Comparison of ENCODE assay signal across 8 mouse cellular contexts in genomic region chr5:73491837-73492720, GRCm38 (mm10). TPM values are rescaled to one million over a fixed set of nuclear protein-coding genes. Genes with fewer than 3 reads are reported as not detected.
A peak's percentile ranks its signal among the peaks of the same experiment; 100 is the strongest.
DNase-seq lines count a peak whose midpoint lies in the region; ATAC-seq and TF ChIP-seq lines count a peak whose summit lies in the region.

No protein-coding gene starts in this region.

- intact Hi-C loops in heart, postnatal 10 days (cut with DNase I) = loop anchor here (5.0 kb wide), 1 partner anchor 145 kb away; no protein-coding TSS in a partner anchor

- no peak for TF ChIP-seq CTCF in liver, postnatal 0 days (IDR thresholded peaks at IDR 0.05; ENCODE audit: low read depth)

- no peaks in the 10 kb centered on the region for H3K27me3 ChIP-seq in forebrain, embryonic 12.5 days
- H3K27me3 ChIP-seq in liver, postnatal 0 days (ENCODE audit: insufficient read depth, low read length) = no peaks in the 10 kb centered on the region
- no peaks in the 10 kb centered on the region for H3K27me3 ChIP-seq in neural tube, embryonic 14.5 days (ENCODE audit: control insufficient read depth, insufficient read depth, low read length)

- peak overlapping the region; percentile 93 for H3K4me2 ChIP-seq in forebrain, embryonic 12.5 days
- H3K4me2 ChIP-seq in liver, postnatal 0 days (ENCODE audit: low read depth, low read length) = peak overlapping the region; percentile 99
- peak overlapping the region; percentile 71 for H3K4me2 ChIP-seq in neural tube, embryonic 14.5 days (ENCODE audit: low read depth, low read length)

- no peaks in the 10 kb centered on the region for H3K9me3 ChIP-seq in forebrain, embryonic 12.5 days
- no peaks in the 10 kb centered on the region for H3K9me3 ChIP-seq in liver, postnatal 0 days (ENCODE audit: low read length)
- no peaks in the 10 kb centered on the region for H3K9me3 ChIP-seq in neural tube, embryonic 14.5 days (ENCODE audit: control insufficient read depth, low read length)

- H3K27ac ChIP-seq in brown adipose tissue, adult 24 weeks (replicated peaks; ENCODE audit: low read depth, low read length) = no peak overlapping the region; the same call in 1 of the 2 replicates
- peak overlapping the region; percentile 96 for H3K27ac ChIP-seq in forebrain, embryonic 12.5 days
- peak overlapping the region; percentile 52 for H3K27ac ChIP-seq in liver, postnatal 0 days (ENCODE audit: low read depth)
- H3K27ac ChIP-seq in neural tube, embryonic 14.5 days (ENCODE audit: low read depth, low read length) = peak overlapping the region; percentile 95

- peak; percentile 72 for ATAC-seq in CD4-positive, CD25-positive, alpha-beta regulatory T cell, adult 4 months
- peak; percentile 75 for ATAC-seq in forebrain, embryonic 12.5 days (ENCODE audit: low FRiP score)
- peak; percentile 46 for ATAC-seq in liver, postnatal 0 days
- ATAC-seq in neural tube, embryonic 14.5 days (ENCODE audit: low read depth) = peak; percentile 73

- H3K36me3 ChIP-seq in forebrain, embryonic 12.5 days (replicated peaks) = no peaks in the 10 kb centered on the region
- no peaks in the 10 kb centered on the region for H3K36me3 ChIP-seq in liver, postnatal 0 days (replicated peaks; ENCODE audit: insufficient read depth, low read length)
- no peaks in the 10 kb centered on the region for H3K36me3 ChIP-seq in neural tube, embryonic 14.5 days (ENCODE audit: control insufficient read depth, insufficient read depth, low read length)

- TF ChIP-seq EP300 in liver, postnatal 0 days (IDR thresholded peaks at IDR 0.05; ENCODE audit: low read depth) = no peak

- DNase-seq in heart, postnatal 10 days = peak; percentile 90 to 91
- DNase-seq in large intestine, adult 2 months (ENCODE audit: low read depth, low spot score) = peak; percentile 66
- peak; percentile 86 for DNase-seq in liver, postnatal 0 days
- peak; percentile 86 for DNase-seq in testis, postnatal 10 days (ENCODE audit: low spot score)

- under 1% methylated on average over 57 of the region's 59 CpGs for WGBS in forebrain, embryonic 12.5 days
- under 1% methylated on average over 59 of the region's 59 CpGs for WGBS in large intestine, adult 2 months
- WGBS in liver, postnatal 0 days (ENCODE audit: insufficient replicate concordance) = under 1% methylated on average over 43 of the region's 59 CpGs
- WGBS in neural tube, embryonic 14.5 days = under 1% methylated on average over 53 of the region's 59 CpGs

- 0 out of 2 replicates have a peak, but pooled peaks cover 2% of the 10 kb centered on the region for H3K4me1 ChIP-seq in brown adipose tissue, adult 24 weeks (ENCODE audit: control insufficient read depth, insufficient read depth, insufficient read length, low read length)
- peaks cover 19% of the 10 kb centered on the region for H3K4me1 ChIP-seq in forebrain, embryonic 12.5 days
- peaks cover 5% of the 10 kb centered on the region; the same call in 1 of the 2 replicates for H3K4me1 ChIP-seq in liver, postnatal 0 days (ENCODE audit: insufficient read depth)
- H3K4me1 ChIP-seq in neural tube, embryonic 14.5 days (ENCODE audit: control insufficient read depth, insufficient read depth, low read length) = peaks cover 9% of the 10 kb centered on the region

- H3K4me3 ChIP-seq in brown adipose tissue, adult 24 weeks (ENCODE audit: insufficient read depth, low read depth, low read length) = peak overlapping the region; percentile 86
- peak overlapping the region; percentile 71 for H3K4me3 ChIP-seq in forebrain, embryonic 12.5 days (replicated peaks)
- H3K4me3 ChIP-seq in liver, postnatal 0 days (ENCODE audit: low read depth, low read length) = peak overlapping the region; percentile 70
- peak overlapping the region; percentile 76 for H3K4me3 ChIP-seq in neural tube, embryonic 14.5 days (ENCODE audit: low read depth, low read length)

- H3K9ac ChIP-seq in forebrain, embryonic 12.5 days = peak overlapping the region; percentile 83
- H3K9ac ChIP-seq in liver, postnatal 0 days (replicated peaks) = peak overlapping the region; percentile 65
- H3K9ac ChIP-seq in neural tube, embryonic 14.5 days (replicated peaks; ENCODE audit: low read depth, low read length) = peak overlapping the region; percentile 65

RNA-seq across cellular contexts. Expression of gene Dcun1d4, which starts 11.3 kb away (rescaled TPM):
- 10 to 100 TPM; 14.7 to 15.1 TPM for polyA plus RNA-seq in CD4-positive, CD25-positive, alpha-beta regulatory T cell, adult 4 months (2017; shearing (Covaris generic))
- 14.7 and 19.3 TPM in 2 replicates for polyA plus RNA-seq in brown adipose tissue, adult 24 weeks (2012; ENCODE audit: insufficient read depth, insufficient read length, missing spikeins)
- polyA plus RNA-seq in forebrain, embryonic 12.5 days (2016; fragmentation: Nextera tagmentation; extraction: Ambion mirVana) = 59.4 and 60.9 TPM in 2 replicates
- total RNA-seq in heart, postnatal 10 days (2021) = 10 to 100 TPM; 16.6 to 19.7 TPM
- polyA plus RNA-seq in large intestine, adult 2 months (2012; rRNA removed) = 3.9 and 5.4 TPM in 2 replicates
- polyA plus RNA-seq in liver, postnatal 0 days (2015; fragmentation: Nextera tagmentation; extraction: Ambion mirVana) = 4.1 and 5.7 TPM in 2 replicates
- polyA plus RNA-seq in neural tube, embryonic 14.5 days (2014; fragmentation: Nextera tagmentation; extraction: Ambion mirVana) = 60.5 and 66.5 TPM in 2 replicates
